Mouse (Mus musculus) lung, adult 2 months (tissue): ENCODE data around the gene Cdyl2. TPM values are rescaled to one million over a fixed set of nuclear protein-coding genes. Genes with fewer than 3 reads are reported as not detected.
A peak's percentile ranks its signal among the peaks of the same experiment; 100 is the strongest.

Experiments
- DNase-seq: peaks from one replicate; pipeline ENCODE4 v3.0.0; 2022
- H3K4me1 ChIP-seq: fragments of 200-500 bp; 2 replicates; pipeline ENCODE4 v1.6.1; 2011; ENCODE audit warnings: low read length; ENCODE audit not compliant: control insufficient read depth, insufficient read depth
- H3K4me3 ChIP-seq: fragments of 200-500 bp; replicated peaks from 2 replicates; pipeline ENCODE3; 2011; ENCODE audit warnings: low read depth, mild to moderate bottlenecking, control low read depth, low read length; ENCODE audit errors: extremely low read depth
- CTCF ChIP-seq: fragments of 200-500 bp; IDR thresholded peaks from 2 replicates; pipeline ENCODE4 v1.5.1; 2011; ENCODE audit warnings: mild to moderate bottlenecking, low read length, control low read depth; ENCODE audit not compliant: insufficient read depth
- POLR2A ChIP-seq: fragments of 200-500 bp; IDR thresholded peaks from 2 replicates; pipeline ENCODE4 v1.6.1; 2011; ENCODE audit warnings: low read depth, mild to moderate bottlenecking, control low read depth, low read length, borderline replicate concordance; ENCODE audit errors: extremely low read depth
- WGBS: fragments of 180-500 bp; shearing (Covaris S2); methylation state at CpG from one replicate; pipeline ENCODE4 v1.1.7; 2018; 5-methylcytosine and 5-hydroxymethylcytosine counted together
- polyA plus RNA-seq: library from polyadenylated mRNA; depleted of rRNA; stranded (reverse); fragments of >200 nt; gene quantifications from 2 replicates; pipeline ENCODE4 v1.2.3, GENCODE M21; 2012; rRNA removed

The Cdyl2 gene
- polyA plus RNA-seq: 3.2 and 3.3 TPM in 2 replicates

DNA sequence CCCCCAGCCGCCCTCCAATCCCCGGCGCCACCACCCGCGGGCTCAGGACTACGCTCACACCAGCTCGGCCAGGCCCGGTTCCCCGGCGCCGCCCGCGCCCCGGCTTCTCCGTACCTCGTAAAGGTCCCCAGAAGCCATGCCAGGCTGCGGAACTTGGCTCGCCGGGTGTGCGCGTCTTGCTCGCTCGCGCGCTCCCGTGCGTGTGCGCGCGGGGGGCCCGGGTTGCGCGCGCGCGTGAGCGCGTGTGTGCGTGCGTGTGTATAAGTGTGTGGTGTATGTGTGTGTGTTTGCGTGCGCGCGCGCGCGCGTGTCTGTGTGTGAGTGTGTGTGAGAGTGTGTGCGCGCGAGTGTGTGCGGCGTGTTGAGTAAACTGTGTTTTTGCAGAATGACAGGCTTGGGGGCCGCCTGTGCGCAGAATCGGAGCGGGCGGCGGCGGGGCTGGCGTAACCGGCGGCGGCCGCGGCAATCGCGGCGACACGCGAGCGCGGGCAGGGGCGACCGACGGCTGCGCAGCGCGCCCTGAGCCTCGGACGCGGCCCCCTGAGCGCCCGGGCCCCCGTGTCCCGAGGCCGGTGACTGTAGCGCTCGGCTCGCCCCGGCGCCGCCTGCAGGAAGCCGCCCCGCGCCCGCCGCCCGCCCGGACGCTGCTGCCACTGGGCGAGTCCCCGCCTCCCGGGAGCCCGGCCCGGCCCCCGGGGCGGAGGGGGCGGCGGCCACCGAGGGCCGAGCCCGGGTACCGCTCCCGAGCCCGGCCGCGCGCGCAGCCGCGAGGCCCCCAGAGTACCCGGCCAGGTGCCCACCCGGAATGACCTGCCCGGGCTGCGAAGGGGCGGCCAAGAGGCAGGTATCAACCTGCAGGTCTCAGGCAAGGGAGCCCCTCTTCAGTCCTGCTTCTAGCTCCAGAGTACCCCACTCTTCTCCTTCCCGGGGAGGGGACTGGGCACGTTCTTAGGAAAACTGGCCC, at the start of gene Cdyl2:
Cdyl2 (minus strand) TSS at position 308 of the 964 bp plus-strand sequence.
- DNase-seq: peak; percentile 77
- under 1% methylated on average over 129 of the region's 129 CpGs for WGBS
- no peak; the same call in 1 of the 2 replicates for TF ChIP-seq POLR2A
- no peak for TF ChIP-seq CTCF
- H3K4me3 ChIP-seq: peak within 1 kb of the TSS; percentile 100
- H3K4me1 ChIP-seq: 0 out of 2 replicates have a peak, but pooled peaks cover 6% of the 10 kb centered on the region

DNA sequence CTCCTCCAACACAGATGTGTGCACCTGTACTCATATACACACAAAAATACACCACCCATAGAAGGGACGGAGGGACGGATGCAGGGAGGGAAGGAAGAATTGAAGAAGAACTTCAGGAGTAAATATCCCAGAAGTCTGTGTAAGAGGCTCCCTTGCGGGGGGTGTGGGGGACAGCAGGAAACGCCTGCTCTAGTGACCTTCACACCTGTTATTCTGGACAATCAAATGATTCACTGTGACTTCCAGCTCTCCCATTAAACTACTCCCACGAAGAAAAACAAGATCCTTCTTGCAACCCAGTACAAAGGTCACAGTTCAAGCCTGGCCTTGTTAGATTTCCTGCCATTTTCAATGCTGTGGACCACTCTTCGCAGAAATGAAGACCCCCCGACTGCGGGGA, 47.8 kb upstream of the Cdyl2 start:
- H3K4me1 ChIP-seq: no peaks in the 10 kb centered on the region
- TF ChIP-seq CTCF (no peak), POLR2A (no peak)
- no peak for DNase-seq
- no peak overlapping the region for H3K4me3 ChIP-seq
- 58% methylated on average over 8 of the region's 8 CpGs for WGBS

DNA sequence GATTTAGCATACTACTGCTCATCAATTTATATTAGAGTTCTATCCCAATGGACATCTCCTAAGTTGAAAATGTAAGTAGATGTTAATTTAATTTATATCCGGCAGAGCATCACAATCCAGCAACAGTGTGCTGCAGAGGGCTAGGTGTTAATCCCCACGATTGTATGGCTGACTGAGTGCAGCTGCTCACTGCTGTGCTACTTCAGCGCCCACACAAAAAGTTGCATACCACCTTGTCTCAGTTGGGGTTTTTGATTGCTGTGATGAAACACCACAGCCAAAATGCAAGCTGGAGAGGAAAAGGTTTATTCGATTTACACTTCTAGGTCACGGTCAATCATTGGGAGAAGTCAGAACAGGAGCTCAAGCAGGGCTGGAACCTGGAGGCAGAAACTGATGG, 41.4 kb upstream of the Cdyl2 start:
- no peak for TF ChIP-seq CTCF
- DNase-seq: no peak
- Histone ChIP-seq H3K4me3 (no peak overlapping the region), H3K4me1 (no peaks in the 10 kb centered on the region)
- WGBS: 86% methylated on average over 5 of the region's 5 CpGs

DNA sequence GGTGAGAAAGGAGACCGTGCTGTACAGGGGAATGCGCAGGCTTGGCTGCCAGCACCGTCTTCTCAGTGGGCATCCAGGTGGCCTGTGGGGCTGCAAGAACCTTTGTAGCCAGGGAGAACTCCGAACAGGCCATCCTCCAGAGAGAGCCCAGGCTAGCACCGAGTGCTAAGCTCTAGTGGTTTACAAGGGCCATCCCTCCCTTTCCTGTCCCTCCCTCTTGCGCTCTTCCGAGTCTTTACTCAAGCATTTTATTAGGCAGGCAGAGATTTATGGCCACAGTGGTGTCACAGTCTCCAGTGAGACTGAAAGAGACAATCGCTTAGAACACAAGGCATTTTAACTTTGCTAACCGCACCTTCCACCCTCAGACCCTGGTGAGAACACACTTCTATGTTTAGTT, 39.9 kb upstream of the Cdyl2 start:
- Histone ChIP-seq H3K4me3 (no peak overlapping the region), H3K4me1 (no peaks in the 10 kb centered on the region)
- DNase-seq: no peak
- TF ChIP-seq POLR2A: no peak
- TF ChIP-seq CTCF: no peak
- WGBS: 61% methylated on average over 9 of the region's 9 CpGs

DNA sequence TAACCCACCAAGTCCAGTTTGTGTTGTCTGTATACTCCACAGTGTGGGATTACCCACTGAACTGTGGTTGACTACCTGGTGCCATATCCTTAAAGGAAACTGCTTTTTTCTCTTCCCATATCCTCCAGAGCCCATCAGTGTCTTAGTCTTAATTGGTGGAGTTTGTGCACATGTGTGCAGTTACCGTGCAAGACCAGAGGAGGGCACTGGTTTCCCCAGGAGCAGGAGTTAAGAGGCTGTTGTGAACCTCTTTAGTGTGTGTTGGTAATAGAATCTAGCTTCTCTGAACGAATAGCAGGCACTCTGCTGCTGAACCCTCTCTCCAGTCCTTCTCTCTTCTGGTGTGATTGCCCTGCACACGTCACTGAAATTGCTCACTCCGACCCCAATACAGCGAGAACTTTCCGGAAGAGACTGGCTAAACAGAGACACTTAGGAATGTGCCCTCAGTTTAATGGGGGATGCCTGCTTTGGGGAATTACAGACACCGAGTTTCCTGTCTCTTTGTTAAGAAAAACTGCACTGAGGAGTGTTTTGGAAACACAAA, 39.1 kb upstream of the Cdyl2 start:
- 51% methylated on average over 7 of the region's 7 CpGs for WGBS
- no peak for DNase-seq
- H3K4me1 ChIP-seq: no peaks in the 10 kb centered on the region
- TF ChIP-seq CTCF (peak; percentile 41), POLR2A (no peak)
- no peak overlapping the region for H3K4me3 ChIP-seq

GRCm38 (mm10) chr8:116770756-116771155, 38.0 kb upstream of the Cdyl2 start:
- 51% methylated on average over 12 of the region's 12 CpGs for WGBS
- no peaks in the 10 kb centered on the region for H3K4me1 ChIP-seq
- DNase-seq: no peak
- no peak overlapping the region for H3K4me3 ChIP-seq
- no peak for TF ChIP-seq CTCF
- no peak for TF ChIP-seq POLR2A

GRCm38 (mm10) chr8:116756174-116756573, 23.4 kb upstream of the Cdyl2 start:
- TF ChIP-seq POLR2A: no peak
- no peak for TF ChIP-seq CTCF
- no peaks in the 10 kb centered on the region for H3K4me1 ChIP-seq
- DNase-seq: no peak
- 70% methylated on average over 3 of the region's 3 CpGs for WGBS
- H3K4me3 ChIP-seq: no peak overlapping the region

DNA sequence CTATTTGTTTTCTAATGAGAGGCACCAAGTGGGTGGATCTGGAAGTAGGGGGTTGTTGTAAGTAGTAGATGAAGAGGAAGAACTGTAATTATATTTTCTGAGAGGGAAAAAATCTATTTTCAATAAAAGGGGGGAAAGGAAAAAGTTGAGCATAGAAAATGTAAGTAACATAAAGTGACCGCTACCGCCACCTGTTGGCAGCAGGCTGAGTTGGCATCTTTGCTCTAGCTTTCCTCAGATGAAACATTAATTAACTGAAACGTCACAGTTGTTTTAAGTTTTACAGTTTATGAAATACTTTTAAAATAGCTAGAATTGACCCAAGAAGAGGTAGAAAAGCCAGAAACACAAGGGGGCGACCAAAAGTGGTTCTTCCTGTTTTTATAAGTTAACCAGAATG, 22.8 kb upstream of the Cdyl2 start:
- Histone ChIP-seq H3K4me3 (no peak overlapping the region), H3K4me1 (no peaks in the 10 kb centered on the region)
- 0% methylated on average over 4 of the region's 4 CpGs for WGBS
- DNase-seq: peak; percentile 42
- peak; percentile 95 for TF ChIP-seq CTCF
- TF ChIP-seq POLR2A: no peak

GRCm38 (mm10) chr8:116740726-116741125, 7.9 kb upstream of the Cdyl2 start:
- 87% methylated on average over 1 of the region's 1 CpGs for WGBS
- no peak overlapping the region for H3K4me3 ChIP-seq
- TF ChIP-seq CTCF (no peak), POLR2A (no peak)
- DNase-seq: no peak
- no peaks in the 10 kb centered on the region for H3K4me1 ChIP-seq

- WGBS: 38% methylated on average over 5 of the region's 5 CpGs
These were observed 2.5 kb upstream of the Cdyl2 start for GRCm38 (mm10) chr8:116735306-116735705.

More at GRCm38 (mm10) chr8:116735306-116735705, 2.5 kb upstream of the Cdyl2 start:
- TF ChIP-seq CTCF (no peak), POLR2A (no peak)
- DNase-seq: no peak
- H3K4me1 ChIP-seq: 0 out of 2 replicates have a peak, but pooled peaks cover 6% of the 10 kb centered on the region
- H3K4me3 ChIP-seq: no peak overlapping the region
